Mouse (Mus musculus) bone marrow, adult 2 months (tissue): ENCODE data around the gene Cers5. TPM values are rescaled to one million over a fixed set of nuclear protein-coding genes. Genes with fewer than 3 reads are reported as not detected.
A peak's percentile ranks its signal among the peaks of the same experiment; 100 is the strongest.

Experiments
- H3K27ac ChIP-seq: fragments of 200-500 bp; 2 replicates; pipeline ENCODE4 v1.5.1; 2012; ENCODE audit warnings: low read depth, mild to moderate bottlenecking, control low read depth, inconsistent platforms, low read length; ENCODE audit not compliant: control insufficient read depth, poor library complexity, insufficient read depth
- H3K4me1 ChIP-seq: fragments of 200-500 bp; 2 replicates; pipeline ENCODE4 v1.6.1; 2011; ENCODE audit warnings: low read length; ENCODE audit not compliant: control insufficient read depth, insufficient read depth
- H3K4me3 ChIP-seq: fragments of 200-500 bp; replicated peaks from 2 replicates; pipeline ENCODE3; 2011; ENCODE audit warnings: mild to moderate bottlenecking, low read depth, low read length, control low read depth; ENCODE audit not compliant: control insufficient read depth
- CTCF ChIP-seq: fragments of 200-500 bp; IDR thresholded peaks from 2 replicates; pipeline ENCODE4 v1.5.1; 2011; ENCODE audit warnings: low read length, control low read depth; ENCODE audit not compliant: control insufficient read depth, insufficient read depth
- POLR2A ChIP-seq: fragments of 200-500 bp; IDR thresholded peaks from 2 replicates; pipeline ENCODE4 v1.6.1; 2011; ENCODE audit warnings: low read depth, mild to moderate bottlenecking, control low read depth, low read length, borderline replicate concordance; ENCODE audit not compliant: control insufficient read depth
- WGBS: fragments of 180-500 bp; shearing (Covaris S2); methylation state at CpG from one replicate; pipeline ENCODE4 v1.1.7; 2018; 5-methylcytosine and 5-hydroxymethylcytosine counted together
- polyA plus RNA-seq: library from polyadenylated mRNA; stranded (reverse); fragments of >200 nt; gene quantifications from 2 replicates; pipeline ENCODE4 v1.2.4, GENCODE M21; 2011; ENCODE audit warnings: low replicate concordance; ENCODE audit not compliant: missing spikeins, insufficient read depth, insufficient read length

The Cers5 gene
- polyA plus RNA-seq, 1 experiment = 33.1 TPM

DNA sequence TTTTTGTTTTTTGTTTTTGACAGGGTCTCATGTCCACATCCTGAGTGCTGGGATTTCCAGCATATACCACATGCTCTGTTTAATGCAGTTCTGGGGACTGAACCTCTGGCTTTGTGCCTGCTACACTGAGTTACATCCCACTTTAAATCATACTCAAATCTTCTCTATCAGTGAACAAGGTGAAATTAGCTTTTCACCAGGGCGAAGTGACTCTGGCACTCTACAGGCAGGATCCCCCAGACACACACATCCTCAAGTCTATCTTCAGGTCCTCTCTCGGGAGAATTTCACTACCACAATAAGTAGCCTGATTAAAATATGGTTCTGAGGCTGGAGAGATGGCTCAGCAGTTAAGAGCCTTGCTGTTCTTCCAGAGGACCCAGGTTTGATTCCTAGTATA is 46.1 kb downstream of the Cers5 start:
- no peaks in the 10 kb centered on the region; the same call in 1 of the 2 replicates for H3K4me1 ChIP-seq
- WGBS = 51% methylated on average over 2 of the region's 2 CpGs
- H3K4me3 ChIP-seq = no peak overlapping the region
- TF ChIP-seq POLR2A (no peak), CTCF (no peak)
- no peak overlapping the region for H3K27ac ChIP-seq

DNA sequence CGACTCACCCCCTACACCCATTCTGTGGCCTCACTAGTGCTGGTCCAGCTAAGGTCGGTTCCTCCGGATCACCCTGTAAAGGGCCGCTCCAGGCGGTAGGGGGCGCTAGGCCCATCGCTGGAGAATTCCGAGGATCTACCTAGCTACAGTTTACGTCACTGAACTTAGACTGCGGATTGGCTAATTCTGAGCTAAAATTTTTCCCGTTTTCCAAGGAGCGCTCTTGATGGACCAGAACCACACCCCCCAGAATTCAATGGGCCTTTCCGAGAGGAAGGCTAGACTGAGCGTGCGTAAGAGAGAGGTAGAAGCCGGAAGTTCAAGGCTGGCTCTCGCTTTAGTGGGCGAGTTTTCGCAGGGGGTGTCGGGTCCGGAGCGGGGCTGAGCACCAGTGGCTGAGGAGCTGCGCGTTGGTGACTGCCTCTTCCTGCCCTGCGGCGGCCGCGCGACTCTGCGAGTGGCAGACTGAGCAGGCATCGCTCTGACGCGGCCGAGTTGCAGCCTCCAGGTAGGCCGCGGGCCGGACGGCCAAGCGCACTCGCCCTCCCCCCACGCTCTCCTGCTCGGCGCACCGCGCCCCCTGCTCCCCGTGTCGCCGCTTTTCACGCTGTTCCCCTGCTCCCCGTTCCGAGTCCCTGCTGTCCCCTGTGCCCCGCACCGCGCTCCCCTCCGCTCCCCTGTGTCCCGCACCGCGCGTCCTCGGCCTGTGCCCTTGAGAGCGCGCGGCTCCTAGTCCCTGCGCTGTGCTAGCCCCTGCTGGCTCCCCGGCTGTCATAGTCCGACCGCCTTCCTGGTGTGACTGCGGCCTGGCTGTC is 47.1 kb downstream of the Cers5 start, which contains the start of gene Cox14:
Cox14 (plus strand) TSS at position 278 of the 815 bp plus-strand sequence.
- H3K27ac ChIP-seq = peak within 1 kb of the TSS; percentile 89
- WGBS = under 1% methylated on average over 68 of the region's 68 CpGs
- H3K4me3 ChIP-seq = peak within 1 kb of the TSS; percentile 91
- TF ChIP-seq CTCF (peak; percentile 97), POLR2A (peak; percentile 85)
- H3K4me1 ChIP-seq = no peaks in the 10 kb centered on the region; the same call in 1 of the 2 replicates

DNA sequence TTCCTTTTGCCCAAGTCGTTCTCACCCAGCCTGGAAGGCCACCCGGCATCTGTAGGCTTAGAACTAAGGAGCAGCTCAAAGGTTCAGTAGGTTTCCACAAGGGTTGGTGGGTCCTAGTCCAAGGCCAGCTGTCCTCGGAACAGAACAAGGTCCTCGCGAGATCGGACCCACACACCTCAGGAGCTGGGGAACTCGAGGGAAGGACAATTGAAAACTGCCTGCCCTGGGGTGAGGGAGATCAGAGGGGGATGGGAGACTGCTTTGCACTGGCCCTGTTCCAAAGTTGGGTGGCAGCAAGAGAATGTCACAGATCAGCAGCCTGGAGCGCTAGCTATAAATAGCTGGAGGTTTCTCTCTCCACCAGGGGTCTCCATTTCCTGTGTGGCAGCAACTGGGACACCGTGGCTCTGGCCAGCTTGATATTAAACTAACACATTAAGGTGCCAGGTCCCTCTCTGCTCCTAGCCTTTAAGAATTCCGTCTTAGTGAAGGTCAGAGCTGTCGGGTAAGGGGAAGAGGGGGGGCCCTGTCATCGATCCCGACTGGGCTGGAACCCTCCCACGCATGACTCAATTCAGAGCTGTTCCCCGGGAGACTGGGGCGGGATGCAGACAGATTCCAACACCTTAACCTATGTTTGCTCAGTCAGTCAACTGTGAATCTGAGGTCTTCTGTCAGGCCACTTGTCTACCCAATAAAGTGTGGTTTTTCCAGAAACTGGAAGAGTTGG is 48.2 kb downstream of the Cers5 start:
- Histone ChIP-seq H3K4me1 (no peaks in the 10 kb centered on the region; the same call in 1 of the 2 replicates), H3K27ac (0 out of 2 replicates have a peak overlapping the region, but pooled peaks have one; percentile 9), H3K4me3 (no peak overlapping the region)
- 0 out of 2 replicates have a peak, but pooled peaks have one; percentile 22 for TF ChIP-seq CTCF
- no peak for TF ChIP-seq POLR2A
- 13% methylated on average over 16 of the region's 16 CpGs for WGBS

DNA sequence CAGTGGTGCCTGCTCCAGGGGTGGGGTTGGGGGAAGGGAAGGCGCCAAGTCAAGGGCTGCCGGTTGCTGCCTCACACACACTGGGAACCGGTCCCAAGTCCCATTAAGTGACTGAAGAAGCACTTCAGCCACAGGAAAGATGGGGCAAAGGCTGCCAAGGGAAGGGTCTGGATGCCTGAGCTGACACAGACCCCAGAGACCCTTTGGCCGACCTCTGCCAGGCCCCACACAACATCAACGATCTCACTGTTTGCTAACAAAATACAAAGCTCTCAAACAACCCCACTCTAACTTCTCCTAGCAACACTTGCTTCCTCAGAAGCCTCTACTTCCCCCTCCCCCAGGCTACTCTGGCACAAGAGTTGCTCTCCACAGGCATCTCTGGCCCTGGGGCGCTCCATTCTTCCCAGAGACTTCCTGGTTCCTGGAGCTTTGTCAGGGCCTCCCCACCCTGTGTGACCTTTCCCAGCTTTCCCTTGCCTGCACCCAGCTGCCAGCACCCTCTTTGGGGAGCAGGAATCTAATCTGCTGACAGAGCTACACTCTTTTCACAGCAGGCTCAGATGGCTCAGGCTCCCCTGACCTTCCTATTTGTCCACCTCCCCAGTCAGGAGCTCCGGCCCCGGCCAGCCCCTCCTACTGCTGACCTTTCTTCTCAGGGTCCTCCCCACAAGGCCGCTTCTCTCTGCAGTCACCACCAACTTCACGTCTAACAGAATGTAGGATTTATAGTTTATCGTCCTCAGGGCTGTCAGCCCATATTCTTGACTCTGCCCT is 49.0 kb downstream of the Cers5 start:
- 25% methylated on average over 11 of the region's 11 CpGs for WGBS
- Histone ChIP-seq H3K27ac (peak overlapping the region; percentile 30; the same call in 1 of the 2 replicates), H3K4me1 (no peaks in the 10 kb centered on the region; the same call in 1 of the 2 replicates), H3K4me3 (no peak overlapping the region)
- TF ChIP-seq POLR2A = no peak
- no peak for TF ChIP-seq CTCF

DNA sequence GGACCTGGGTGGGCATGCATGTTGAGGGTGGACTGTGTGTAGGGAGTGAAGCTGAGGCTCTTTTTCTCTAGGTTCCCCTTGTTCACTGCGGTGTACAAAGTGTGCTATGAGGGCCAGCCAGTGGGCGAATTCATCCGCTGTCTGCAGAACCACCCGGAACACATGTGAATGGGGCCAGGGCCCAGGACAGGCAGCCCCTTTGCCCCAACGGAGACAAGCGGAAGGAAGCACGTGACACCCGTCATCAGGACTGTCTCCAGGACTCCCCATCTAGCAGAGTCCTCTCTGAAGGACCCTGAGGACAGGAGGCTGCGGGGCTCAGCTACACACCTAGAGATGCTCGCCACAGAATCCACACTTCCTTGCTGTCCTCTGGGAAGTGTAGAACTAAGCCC is 49.6 kb downstream of the Cers5 start:
- no peak overlapping the region for H3K27ac ChIP-seq

DNA sequence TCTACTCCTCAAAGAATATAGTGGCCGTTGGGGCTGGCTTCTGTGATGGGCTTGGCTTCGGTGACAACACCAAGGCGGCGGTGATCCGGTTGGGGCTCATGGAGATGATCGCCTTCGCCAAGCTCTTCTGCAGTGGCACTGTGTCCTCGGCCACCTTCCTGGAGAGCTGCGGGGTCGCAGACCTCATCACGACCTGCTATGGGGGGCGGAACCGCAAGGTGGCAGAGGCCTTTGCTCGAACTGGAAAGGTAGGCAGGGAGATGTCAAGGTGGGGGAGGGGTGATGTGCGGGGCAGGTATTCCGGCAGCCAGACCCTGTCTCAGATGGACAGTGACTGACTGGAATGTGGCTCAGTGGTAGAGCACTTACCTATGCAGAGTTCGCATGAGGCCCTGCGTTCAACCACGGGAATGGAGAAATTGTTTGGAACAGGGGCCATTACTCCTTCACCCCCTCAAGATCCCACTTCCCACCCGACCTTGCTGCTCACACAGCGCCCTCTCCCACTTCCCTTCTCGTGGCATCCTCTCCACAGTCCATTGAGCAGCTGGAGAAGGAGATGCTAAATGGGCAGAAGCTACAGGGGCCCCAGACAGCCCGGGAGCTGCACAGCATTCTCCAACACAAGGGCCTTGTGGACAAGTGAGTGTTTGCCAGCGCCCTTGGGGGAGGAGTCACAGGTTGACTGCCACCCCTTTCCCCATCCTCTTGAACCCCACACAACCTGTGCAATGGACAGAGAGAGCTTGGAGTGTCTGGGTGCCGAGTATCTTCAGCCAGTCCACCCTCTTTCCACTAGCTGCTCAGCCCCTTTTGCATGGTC is 50.6 kb downstream of the Cers5 start:
- no peak overlapping the region for H3K4me3 ChIP-seq
- H3K27ac ChIP-seq = no peak overlapping the region
- TF ChIP-seq CTCF (no peak), POLR2A (no peak)
- 83% methylated on average over 25 of the region's 25 CpGs for WGBS
- no peaks in the 10 kb centered on the region; the same call in none of the 2 replicates for H3K4me1 ChIP-seq

More for the DNA sequence above, 49.6 kb downstream of the Cers5 start:
- H3K4me3 ChIP-seq = no peak overlapping the region
- H3K4me1 ChIP-seq = no peaks in the 10 kb centered on the region; the same call in 1 of the 2 replicates
- TF ChIP-seq POLR2A (no peak), CTCF (no peak)
- WGBS = 46% methylated on average over 10 of the region's 10 CpGs

DNA sequence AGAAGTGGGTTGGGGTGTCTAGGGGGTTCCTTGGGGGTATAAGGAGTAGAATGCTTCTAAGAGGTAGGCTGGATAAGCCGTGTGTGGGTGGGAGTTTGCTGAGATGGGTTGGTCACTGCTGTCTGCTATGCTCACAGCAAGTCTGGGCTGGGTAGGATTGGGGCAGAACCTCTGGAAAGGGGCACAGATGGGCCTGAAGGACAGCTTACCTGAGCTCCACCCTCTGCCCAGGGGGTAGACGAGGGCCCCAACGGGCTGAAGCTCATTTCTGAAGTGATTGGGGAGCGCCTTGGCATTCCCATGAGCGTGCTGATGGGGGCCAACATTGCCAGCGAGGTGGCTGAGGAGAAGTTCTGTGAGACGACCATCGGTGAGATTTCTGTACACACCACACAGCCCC is 52.8 kb downstream of the Cers5 start:
- Histone ChIP-seq H3K4me3 (no peak overlapping the region), H3K27ac (no peak overlapping the region), H3K4me1 (peaks cover 2% of the 10 kb centered on the region)
- no peak for TF ChIP-seq POLR2A
- no peak for TF ChIP-seq CTCF
- 72% methylated on average over 8 of the region's 8 CpGs for WGBS
